Mouse (Mus musculus) spleen, postnatal 36 days (tissue): ENCODE measurements around the gene Ndufv2.
"Not testable (repeated sequence)": the region's sequence is repeated elsewhere in the genome, so short reads cannot be mapped to it uniquely, and the experiment has no call there.

Experiments
- DNase-seq, 2 experiments: peaks; one replicate each; pipeline ENCODE4 v3.0.0; 2022; ENCODE audit warnings: low spot score in 2 of 2, mixed read lengths in 1 of 2

The Ndufv2 gene

DNA sequence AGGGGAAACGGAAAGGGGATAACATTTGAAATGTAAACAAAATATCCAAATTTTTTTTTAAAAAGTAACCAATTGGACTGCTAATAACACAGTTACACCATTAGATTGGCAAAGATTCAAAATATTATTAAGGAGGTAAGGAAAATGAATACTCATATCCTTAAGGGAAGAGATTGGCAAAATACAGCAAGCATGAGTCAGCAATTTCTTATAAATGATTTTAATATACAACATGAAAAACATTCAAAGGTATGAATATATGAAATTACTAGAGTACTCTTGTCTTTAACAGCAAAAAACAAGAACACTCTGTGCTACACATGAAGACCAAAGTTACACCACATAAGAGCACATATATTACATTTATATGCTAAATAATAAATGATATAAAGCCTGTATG, 16.3 kb downstream of the Ndufv2 start:
- no peak for DNase-seq

DNA sequence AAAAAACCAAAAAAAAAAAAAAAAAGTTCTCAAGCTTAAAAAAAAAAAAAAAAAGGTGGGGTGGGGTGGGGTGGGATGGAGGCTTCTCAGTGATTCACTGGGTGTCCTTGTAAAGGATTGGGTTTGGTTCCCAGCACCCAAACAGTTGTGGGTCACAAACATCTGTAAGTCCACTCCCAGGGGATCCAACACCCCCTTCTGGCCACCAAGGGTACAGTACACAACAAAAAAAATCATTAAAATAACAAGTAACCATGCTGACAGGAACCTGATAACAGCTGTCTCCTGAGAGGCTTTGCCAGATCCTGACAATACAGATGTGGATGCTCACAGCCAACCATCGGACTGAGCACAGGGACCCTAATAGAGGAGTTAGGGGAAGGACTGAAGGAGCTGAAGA, 16.9 kb downstream of the Ndufv2 start:
- DNase-seq: no peak

DNA sequence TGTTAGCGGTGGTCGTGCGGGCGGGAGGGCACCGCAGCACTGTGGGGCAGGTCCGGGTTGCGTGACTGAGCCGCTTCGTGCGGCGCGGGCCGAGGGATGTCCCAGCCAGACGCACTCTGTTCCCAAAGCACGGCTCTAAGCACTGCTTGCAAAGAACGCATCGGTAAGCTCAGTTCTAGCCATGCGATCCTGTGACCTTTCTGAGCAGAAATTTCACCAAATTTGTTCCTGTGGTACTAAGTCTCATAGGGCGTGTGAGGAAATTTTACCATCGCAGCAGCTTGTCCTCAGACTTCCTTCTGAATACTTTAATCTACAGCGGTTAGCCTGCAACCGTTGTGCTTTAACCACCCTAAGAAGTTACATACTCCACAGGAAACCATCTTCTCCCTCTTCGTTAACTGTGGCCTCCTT, 23.9 kb downstream of the Ndufv2 start:
- peak in 1 of 2 experiments; percentile 10 for DNase-seq

GRCm38 (mm10) chr17:66076934-66077333, 24.4 kb downstream of the Ndufv2 start, which contains the start of gene Ankrd12:
TSS of gene Ankrd12 (minus strand) at chr17:66077089.
- peak; percentile 95 to 96 for DNase-seq

DNA sequence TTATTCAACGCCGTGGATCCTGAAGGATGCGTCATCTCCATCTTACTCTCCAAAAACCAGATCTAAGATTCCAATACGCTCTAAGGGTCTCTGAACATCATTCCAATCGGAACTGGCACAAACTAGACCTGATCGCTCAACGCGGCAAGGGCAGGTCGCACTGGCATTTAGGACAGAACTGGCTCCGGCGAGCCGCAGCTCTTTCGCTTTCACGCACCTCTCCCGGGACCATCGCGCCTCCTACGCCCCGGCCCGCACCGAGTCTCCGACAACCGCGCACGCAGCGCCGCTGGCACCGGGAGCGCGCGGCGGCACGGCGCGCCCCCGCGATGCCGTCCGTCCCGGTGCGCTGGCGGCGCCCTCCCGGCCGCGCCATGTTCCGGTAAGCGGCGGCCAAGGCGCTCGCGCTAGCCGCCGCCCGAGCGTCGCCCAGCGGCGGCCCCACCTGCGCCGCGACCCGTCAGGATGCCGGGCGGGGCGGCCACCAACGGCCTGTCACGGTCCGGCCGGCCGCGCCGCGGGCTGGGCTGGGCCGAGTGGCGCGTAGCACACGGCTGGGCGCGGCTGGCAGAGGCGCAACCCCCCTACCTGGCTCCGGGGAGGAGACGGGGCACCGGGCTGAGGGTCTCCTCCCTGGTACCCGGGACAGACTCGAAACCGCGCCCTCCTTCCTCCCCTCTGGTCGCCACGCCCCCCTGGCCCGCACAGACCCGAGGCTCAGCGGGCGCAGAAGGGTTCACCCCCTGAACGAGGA, 25.0 kb downstream of the Ndufv2 start:
- peak in 1 of 2 experiments; percentile 30 for DNase-seq

DNA sequence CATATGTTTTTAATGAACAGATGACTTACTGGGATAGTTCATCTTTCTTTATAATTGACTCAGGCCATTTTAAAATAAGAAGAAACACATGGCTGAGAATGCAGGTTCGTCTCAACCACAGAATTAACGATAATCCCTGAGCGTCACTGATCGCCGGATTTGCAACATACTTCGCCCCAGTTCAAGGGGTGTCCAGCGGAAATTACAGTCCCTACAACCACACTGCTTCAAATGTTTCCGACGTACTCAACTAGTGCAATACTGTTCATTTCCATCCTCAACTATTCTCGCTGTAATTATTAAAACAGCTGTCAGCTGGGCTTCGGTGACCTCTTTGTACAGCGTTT, 25.6 kb downstream of the Ndufv2 start:
- peak in 1 of 2 experiments; percentile 23 for DNase-seq

DNA sequence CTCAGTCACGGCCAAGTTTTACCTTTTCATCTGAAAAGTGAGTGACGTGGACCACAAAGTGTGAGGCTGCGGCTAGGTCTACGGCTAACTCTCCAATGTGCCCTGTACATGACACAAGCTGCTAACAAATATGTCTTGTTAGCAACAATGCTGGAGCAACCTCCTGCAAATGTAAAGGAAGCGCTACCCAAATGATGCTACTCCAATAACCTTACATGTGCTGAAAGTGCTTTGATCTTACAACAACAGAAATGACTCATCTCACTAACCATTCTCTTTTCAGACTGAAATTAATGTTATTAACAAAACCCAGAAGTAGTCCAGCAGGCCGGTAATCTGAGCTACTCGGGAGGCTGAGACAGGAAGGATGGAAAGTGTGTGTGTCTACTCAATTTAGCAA, 27.4 kb downstream of the Ndufv2 start:
- DNase-seq: no peak

- DNase-seq: not testable (repeated sequence)
Measured at GRCm38 (mm10) chr17:66069036-66069435, 32.3 kb downstream of the Ndufv2 start.

DNA sequence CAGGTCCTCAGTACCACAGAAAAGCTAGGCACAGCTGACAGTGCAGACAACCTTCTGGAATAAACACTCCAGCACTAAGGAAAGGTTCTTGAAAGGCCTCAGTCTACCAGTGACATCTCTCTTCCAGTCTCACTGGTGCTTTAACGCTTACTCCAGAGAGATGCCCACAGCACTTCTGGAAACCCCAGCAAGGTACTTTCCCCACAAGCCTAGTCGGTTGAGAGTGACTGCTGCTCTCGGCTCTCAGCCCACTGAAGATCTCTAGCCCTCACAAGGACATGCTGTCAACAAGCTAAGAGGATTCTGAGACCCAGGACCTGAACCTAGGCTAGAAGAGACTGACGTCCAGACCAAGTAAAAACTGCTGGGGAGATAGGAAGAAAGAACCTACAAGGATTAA, 36.2 kb downstream of the Ndufv2 start:
- DNase-seq: no peak

DNA sequence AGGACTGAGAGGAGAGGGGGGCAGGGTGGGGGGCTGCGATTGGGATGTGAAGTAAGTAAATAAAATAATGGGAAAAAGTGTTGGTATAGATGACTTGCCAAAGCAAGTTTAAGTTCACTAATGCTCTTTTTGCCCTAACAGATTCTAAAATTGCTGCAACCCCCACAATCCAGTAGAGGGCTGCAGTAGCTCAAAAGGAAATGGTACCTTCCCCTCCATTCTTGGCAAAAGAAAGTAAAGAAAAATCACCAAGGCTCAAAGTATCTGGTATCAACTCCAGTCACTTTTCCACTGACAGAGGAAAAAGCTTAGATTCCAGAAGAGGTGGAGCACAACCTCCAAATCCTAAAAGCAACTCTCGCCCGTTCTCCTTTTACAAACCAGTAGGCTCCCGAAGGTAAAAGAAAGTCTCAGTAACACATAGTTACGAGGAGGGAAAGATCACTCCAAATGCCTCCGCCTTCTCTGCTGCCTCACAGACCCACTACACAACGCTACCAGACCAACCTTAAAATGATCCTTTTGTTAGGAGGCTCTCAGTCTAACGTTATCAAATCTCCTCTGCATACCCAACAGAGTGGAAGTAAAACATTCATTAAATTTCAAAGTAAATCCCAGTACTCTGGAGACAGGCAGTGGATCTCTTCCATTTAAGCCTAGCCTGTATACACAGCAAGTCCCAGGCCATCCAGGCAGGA, 40.0 kb downstream of the Ndufv2 start:
- DNase-seq: no peak

DNA sequence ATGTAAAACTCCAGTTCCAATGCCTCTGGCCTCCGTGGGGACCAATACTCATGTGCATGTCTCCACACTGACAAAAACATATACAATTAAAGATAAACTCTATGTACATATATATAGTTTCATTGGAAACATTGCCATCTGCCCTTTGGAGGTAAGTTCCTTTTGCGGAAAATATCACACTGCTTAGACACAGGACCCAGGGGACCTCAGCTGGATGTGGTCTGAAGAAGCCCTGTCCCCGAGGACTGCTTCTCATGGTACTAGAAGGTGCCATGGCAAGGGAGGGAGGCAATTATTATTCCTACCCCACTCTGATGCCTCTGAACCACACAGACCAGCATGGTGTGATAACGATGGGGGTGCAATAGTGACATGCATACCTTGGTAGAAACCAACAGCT, 43.2 kb downstream of the Ndufv2 start:
- peak; percentile 16 to 20 for DNase-seq

DNA sequence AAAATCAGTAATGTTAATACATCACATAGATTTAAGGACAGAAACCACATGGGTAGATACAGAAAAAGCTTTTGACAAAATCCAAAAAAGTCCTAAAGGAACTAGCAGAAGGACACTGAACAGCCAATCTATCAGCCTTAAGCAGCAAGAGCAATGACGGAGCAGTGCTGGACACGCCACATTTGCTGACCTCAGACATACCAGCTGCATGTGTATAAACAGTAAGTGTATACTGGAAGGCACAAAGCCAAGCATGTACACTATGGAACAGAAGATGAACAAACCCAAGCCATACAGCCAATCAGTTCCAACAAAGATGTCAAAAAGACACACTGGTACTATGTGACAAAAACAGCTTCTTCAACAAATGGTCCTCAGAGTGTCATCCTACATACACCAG, 44.2 kb downstream of the Ndufv2 start:
- DNase-seq: no peak

DNA sequence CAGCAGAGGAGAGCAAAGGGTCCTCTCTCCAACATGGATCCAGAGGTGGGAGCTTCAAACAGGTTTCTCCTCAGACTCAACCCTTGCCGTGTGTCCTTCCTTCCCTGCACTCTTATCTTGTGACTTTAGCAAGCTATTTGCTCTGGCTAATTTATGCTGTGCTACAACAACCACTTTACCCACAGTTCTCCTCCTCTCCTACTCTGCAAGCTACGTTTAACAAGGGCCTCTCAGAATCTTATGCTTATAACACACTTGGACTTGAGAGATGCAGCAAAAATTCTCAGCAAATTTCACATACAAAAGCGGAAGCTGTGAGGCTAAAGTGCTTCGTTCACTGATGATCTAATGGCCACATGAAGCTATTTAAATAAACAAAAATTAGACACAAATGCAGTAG, 48.0 kb downstream of the Ndufv2 start:
- no peak for DNase-seq

DNA sequence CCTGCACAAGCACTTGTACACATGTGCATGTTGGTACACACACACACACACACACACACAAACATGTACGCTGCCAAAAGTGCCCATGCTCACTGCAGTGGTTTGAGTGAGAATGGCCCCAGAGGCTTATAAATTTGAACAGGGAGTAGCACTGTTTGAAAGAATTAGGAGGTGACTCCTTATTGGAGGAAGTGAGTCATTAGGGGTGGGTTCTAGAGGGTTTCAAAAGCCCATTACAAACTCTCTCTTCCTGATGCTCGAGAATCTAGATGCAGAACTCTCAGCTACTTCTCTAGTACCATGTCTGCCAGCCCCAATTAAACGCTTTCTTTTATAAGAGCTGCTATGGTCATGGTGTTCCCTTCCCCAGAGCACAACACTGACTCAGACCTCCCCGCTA, 52.6 kb downstream of the Ndufv2 start:
- DNase-seq: no peak

DNA sequence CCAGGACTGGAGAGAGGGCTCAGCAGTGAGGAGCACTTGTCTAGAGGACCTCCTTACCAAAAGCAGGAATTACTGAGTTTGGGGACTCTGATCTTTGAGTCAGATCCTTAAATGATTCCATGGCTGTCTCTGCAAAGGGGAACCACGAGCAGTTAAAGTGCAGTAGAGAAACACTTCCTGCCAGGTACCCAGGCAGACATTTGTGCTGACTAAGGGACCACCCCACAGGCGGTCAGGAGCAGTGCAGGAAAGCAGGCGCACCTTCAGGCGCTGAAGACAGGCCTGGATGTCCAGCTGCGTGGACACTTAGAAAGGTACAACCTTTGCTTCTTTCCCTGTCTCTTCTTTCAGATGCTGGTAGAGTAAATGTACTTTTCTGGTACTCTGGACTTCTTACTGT, 53.2 kb downstream of the Ndufv2 start:
- no peak for DNase-seq

DNA sequence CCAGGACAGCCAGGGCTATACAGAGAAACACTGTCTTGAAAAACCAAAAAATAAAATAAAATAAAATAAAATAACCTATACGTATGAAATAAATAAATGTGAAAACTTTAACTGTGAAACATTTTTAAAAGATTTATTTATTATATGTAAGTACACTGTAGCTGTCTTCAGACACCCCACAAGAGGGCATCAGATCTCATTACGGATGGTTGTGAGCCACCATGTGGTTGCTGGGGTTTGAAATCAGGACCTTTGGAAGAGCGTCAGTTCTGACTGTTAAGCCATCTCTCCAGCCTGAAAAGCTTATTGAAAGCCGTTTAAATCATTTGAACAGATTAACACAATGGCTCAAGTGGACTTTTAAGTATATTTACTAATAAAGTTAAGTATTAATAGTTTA, 57.7 kb downstream of the Ndufv2 start:
- DNase-seq: not testable (repeated sequence)

DNA sequence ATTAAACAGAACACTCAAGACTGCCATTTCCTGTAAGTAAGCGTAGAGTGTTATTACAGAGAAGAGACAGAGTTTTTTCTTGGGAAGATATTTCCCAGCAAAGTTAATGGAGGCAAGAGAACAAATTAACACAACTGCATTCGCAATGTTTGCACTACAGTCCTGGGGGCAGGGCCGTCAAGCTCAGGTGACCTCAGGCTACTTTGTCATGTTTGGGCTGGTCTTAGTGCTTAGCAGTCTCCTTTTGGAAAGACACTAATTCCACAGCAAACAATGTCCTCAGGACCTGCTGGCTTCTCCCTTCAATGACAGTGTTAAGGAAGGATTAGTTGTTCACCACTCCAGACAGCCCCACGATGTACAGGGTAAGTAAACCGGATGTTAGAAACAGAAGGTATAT, 60.3 kb downstream of the Ndufv2 start:
- DNase-seq: no peak

DNA sequence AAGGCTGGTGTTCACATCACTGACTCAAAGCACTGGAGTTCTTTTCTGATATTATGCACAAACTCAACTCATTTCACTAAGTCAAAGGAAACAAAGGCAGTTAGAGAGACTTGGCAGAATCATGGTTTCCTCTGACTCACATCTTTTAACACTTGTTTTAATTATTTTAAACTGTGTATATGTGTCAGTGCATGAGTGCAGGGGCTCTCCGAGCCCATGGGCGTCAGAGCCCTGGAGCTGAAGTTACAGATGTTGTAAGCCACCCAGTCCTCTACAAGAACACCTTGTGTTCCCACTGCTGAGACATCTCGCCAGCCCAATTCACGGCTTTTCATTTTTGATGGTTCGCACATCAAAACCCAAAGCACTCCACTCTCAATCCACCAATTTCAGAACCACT, 68.1 kb downstream of the Ndufv2 start:
- no peak for DNase-seq

GRCm38 (mm10) chr17:66031991-66032390, 69.4 kb downstream of the Ndufv2 start:
- DNase-seq: no peak
